Mouse (Mus musculus): ENCODE results near the gene Cyp46a1.

The Cyp46a1 gene

DNA sequence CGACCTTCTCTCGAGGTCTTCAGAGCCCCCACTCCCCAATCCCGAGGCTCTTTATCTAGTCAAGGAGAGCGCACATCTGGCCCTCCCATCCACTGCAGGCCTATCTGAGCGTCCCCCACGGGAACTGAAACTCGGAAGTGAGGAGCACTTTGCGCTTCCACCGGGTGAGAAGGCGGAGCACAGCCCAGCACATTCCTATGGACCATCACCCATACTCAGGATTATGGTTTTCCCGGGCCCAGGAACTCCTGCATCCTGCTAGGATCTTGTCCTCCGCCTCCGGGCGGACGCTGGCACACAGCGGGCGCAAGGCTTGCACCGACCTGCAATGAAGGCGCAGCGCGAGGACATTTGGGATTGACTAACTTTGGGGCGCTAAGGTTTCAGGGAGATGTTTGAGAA is 699 bp upstream of the Cyp46a1 start:
- H3K9me3 ChIP-seq (ENCODE audit: low read length) = no peaks in the 10 kb centered on the region

DNA sequence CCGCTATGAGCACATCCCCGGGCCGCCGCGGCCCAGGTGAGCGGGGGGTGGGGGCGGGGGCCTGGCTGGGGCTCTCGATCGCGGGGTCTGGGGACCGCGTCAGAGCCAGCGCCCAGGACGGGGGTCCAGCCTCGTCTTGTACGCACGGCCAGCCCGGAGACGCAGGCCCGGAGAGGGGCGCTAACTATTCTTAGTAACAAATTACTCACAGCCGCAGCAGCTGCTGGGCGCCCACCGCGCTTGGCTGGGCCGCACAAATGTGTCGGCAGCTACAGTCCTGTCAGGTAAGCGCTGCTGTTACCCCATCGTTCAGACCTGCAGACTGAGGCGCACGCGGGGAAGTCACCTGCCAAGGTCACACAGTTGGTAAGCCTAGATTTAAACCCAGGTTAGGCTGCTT is 348 bp downstream of the Cyp46a1 start:
- no peaks in the 10 kb centered on the region for H3K9me3 ChIP-seq (ENCODE audit: low read length)

More for the DNA sequence above, 699 bp upstream of the Cyp46a1 start:
- TF ChIP-seq CTCF (conservative IDR thresholded peaks at IDR 0.05; ENCODE audit: low read length) (no peak), POU5F1 (IDR thresholded peaks at IDR 0.05; ENCODE audit: borderline replicate concordance, low read length) (no peak)
- peak overlapping the region; percentile 74 for H3K4me3 ChIP-seq (replicated peaks; ENCODE audit: low read length)
- peaks cover 89% of the 10 kb centered on the region for H3K27me3 ChIP-seq (ENCODE audit: insufficient read depth, low read length)
- peaks cover 24% of the 10 kb centered on the region for H3K4me1 ChIP-seq (replicated peaks; ENCODE audit: low read depth, low read length)
- no peaks in the 10 kb centered on the region for H3K36me3 ChIP-seq (ENCODE audit: insufficient read depth, low read length)

DNA sequence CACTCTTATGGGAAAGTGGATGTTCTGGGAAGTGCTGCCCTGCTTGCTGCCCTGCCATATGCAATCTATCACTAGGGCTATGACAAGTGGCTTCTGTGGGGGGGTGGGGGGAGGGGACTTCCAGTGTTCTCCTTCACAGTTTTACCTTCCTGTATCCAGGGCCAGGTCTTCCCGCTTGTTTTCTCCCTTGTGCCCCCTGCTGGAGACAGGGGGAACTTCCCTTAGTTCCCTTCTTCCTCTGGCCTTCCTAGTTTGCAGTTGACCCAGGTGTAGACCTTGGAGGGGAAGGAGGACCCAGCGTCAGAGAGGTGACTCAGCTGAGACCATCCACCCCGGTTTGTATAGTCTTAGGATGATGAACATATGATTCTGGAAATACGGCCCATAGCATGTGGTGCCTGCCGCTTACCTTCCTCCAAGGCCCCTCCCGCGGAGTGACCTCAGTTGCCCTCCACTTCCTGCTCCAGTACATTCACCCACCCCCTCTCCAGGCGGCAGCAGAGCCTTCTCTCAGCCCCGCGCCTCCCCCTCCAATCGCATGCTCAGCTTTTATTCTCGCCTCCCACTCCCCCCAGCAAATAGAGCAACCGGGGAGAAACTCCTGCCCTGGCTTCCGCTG is 4.5 kb downstream of the Cyp46a1 start:
- peaks cover 16% of the 10 kb centered on the region for H3K4me1 ChIP-seq (replicated peaks; ENCODE audit: low read depth, low read length)
- H3K36me3 ChIP-seq (ENCODE audit: insufficient read depth, low read length) = no peaks in the 10 kb centered on the region
- peaks cover 68% of the 10 kb centered on the region for H3K27me3 ChIP-seq (ENCODE audit: insufficient read depth, low read length)
- no peaks in the 10 kb centered on the region for H3K9me3 ChIP-seq (ENCODE audit: low read length)
- no peak overlapping the region for H3K4me3 ChIP-seq (replicated peaks; ENCODE audit: low read length)
- TF ChIP-seq POU5F1 (IDR thresholded peaks at IDR 0.05; ENCODE audit: borderline replicate concordance, low read length) = no peak
- no peak for TF ChIP-seq NANOG (IDR thresholded peaks at IDR 0.05; ENCODE audit: borderline replicate concordance, low read length)
- peak; percentile 89 for TF ChIP-seq CTCF (conservative IDR thresholded peaks at IDR 0.05; ENCODE audit: low read length)

More for the DNA sequence above, 348 bp downstream of the Cyp46a1 start:
- Histone ChIP-seq H3K4me1 (replicated peaks; ENCODE audit: low read depth, low read length) (peaks cover 23% of the 10 kb centered on the region), H3K4me3 (replicated peaks; ENCODE audit: low read length) (peak overlapping the region; percentile 81), H3K27me3 (ENCODE audit: insufficient read depth, low read length) (peaks cover 85% of the 10 kb centered on the region), H3K36me3 (ENCODE audit: insufficient read depth, low read length) (no peaks in the 10 kb centered on the region)
- TF ChIP-seq NANOG (IDR thresholded peaks at IDR 0.05; ENCODE audit: borderline replicate concordance, low read length) (no peak), CTCF (conservative IDR thresholded peaks at IDR 0.05; ENCODE audit: low read length) (no peak), POU5F1 (IDR thresholded peaks at IDR 0.05; ENCODE audit: borderline replicate concordance, low read length) (no peak)

DNA sequence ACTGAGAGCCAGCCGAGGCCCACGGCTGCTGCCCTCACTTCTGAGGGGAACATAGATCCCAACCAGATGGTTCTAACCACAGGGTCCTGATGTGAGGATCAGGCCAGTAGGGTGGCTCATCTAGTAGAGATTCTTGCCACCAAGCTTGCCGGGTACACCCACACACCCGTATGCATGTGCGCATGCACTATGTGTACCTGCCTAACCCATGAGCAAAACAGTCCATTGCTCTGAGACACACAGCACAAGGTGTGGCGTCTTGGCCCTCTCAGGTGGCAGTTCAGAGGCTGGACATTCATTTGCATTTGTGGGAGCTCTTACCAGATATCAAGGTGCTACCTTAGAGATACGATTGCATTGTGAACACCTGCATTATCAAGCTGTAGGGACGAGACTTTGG is 14.0 kb downstream of the Cyp46a1 start:
- peaks cover 74% of the 10 kb centered on the region for H3K27me3 ChIP-seq (ENCODE audit: insufficient read depth, low read length)
- no peak overlapping the region for H3K4me3 ChIP-seq (replicated peaks; ENCODE audit: low read length)

DNA sequence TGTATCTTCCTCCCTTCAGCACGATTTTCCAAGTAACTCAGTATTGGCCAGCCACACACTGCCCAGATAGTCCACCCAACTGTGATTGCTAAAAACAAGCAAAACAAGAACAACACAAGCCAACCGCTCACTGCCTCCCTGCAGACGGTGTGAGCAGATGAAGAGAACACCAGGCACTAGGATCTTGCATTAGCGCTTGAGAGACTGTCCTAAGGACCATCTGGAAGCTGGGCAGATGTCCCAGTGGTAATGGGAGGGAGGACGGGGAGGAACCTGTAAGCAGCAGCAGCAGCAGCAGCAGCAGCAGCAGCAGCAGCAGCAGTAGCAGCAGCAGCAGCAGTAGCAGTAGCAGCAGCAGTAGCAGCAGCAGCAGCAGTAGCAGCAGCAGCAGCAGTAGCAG is 14.8 kb downstream of the Cyp46a1 start:
- Histone ChIP-seq H3K9me3 (ENCODE audit: low read length) (no peaks in the 10 kb centered on the region), H3K4me1 (replicated peaks; ENCODE audit: low read depth, low read length) (peaks cover 19% of the 10 kb centered on the region), H3K4me3 (replicated peaks; ENCODE audit: low read length) (no peak overlapping the region), H3K36me3 (ENCODE audit: insufficient read depth, low read length) (no peaks in the 10 kb centered on the region), H3K27me3 (ENCODE audit: insufficient read depth, low read length) (peaks cover 80% of the 10 kb centered on the region)
- TF ChIP-seq NANOG (IDR thresholded peaks at IDR 0.05; ENCODE audit: borderline replicate concordance, low read length) (no peak), CTCF (conservative IDR thresholded peaks at IDR 0.05; ENCODE audit: low read length) (no peak), POU5F1 (IDR thresholded peaks at IDR 0.05; ENCODE audit: borderline replicate concordance, low read length) (no peak)

More for the DNA sequence above, 14.0 kb downstream of the Cyp46a1 start:
- H3K4me1 ChIP-seq (replicated peaks; ENCODE audit: low read depth, low read length) = peaks cover 18% of the 10 kb centered on the region
- no peak for TF ChIP-seq CTCF (conservative IDR thresholded peaks at IDR 0.05; ENCODE audit: low read length)
- TF ChIP-seq POU5F1 (IDR thresholded peaks at IDR 0.05; ENCODE audit: borderline replicate concordance, low read length) = no peak
- no peak for TF ChIP-seq NANOG (IDR thresholded peaks at IDR 0.05; ENCODE audit: borderline replicate concordance, low read length)
- no peaks in the 10 kb centered on the region for H3K9me3 ChIP-seq (ENCODE audit: low read length)
- no peaks in the 10 kb centered on the region for H3K36me3 ChIP-seq (ENCODE audit: insufficient read depth, low read length)

DNA sequence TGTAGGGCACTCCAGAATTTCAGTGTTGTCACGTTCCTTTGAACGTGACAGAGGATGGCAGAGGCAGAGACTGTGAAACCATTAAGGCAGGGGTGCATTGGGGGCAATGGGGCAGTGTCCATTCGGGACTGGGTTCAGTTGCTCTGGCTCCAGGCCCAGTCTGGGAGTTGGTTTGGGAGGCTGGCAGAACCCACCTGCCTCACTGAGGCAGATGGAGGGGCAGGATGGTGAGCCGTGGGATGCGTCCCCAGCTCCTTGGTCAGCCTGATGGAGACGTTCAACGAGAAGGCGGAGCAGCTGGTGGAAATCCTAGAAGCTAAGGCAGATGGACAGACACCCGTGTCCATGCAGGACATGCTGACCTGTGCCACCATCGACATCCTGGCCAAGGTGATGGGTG is 16.8 kb downstream of the Cyp46a1 start:
- H3K36me3 ChIP-seq (ENCODE audit: insufficient read depth, low read length) = no peaks in the 10 kb centered on the region
- H3K9me3 ChIP-seq (ENCODE audit: low read length) = peaks cover 5% of the 10 kb centered on the region
- H3K4me1 ChIP-seq (replicated peaks; ENCODE audit: low read depth, low read length) = peaks cover 19% of the 10 kb centered on the region
- peaks cover 84% of the 10 kb centered on the region for H3K27me3 ChIP-seq (ENCODE audit: insufficient read depth, low read length)
- TF ChIP-seq CTCF (conservative IDR thresholded peaks at IDR 0.05; ENCODE audit: low read length) (no peak), NANOG (IDR thresholded peaks at IDR 0.05; ENCODE audit: borderline replicate concordance, low read length) (no peak), POU5F1 (IDR thresholded peaks at IDR 0.05; ENCODE audit: borderline replicate concordance, low read length) (no peak)
- no peak overlapping the region for H3K4me3 ChIP-seq (replicated peaks; ENCODE audit: low read length)

DNA sequence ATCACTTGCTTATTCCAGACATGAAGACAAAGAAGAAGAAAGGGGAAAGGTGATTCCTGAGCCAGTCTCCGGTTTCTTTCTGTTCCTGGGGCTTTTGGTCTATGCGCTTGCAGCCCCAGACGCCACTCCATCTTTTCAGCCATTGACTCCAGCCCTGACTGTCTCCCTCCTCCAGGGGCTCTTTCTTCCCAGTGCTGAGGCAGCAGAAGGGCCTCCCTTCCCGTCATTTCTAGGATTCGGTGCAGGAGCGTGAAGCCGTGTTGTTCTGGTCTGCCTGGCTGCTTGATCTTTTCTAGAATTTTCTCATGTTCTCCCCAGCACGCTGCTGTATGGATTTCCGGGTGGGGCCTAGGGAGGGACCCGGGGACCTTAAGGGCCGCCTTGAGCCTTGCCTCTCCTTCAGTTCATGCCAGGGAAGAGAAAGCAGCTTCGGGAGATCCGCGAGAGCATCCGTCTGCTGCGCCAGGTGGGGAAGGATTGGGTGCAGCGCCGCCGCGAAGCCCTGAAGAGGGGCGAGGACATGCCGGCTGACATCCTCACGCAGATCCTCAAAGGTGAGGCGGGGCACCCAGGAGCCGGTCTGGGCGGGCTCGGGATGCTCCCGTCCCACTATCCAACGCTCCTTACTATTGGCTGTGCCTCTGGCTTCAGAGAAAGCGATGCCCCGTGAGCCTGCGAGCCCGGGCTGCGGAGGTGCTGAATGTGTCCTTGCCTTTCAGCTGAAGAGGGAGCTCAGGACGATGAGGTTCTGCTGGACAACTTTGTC is 18.4 kb downstream of the Cyp46a1 start:
- Histone ChIP-seq H3K27me3 (ENCODE audit: insufficient read depth, low read length) (peaks cover 87% of the 10 kb centered on the region), H3K4me3 (replicated peaks; ENCODE audit: low read length) (peak overlapping the region; percentile 53), H3K4me1 (replicated peaks; ENCODE audit: low read depth, low read length) (peaks cover 19% of the 10 kb centered on the region), H3K36me3 (ENCODE audit: insufficient read depth, low read length) (no peaks in the 10 kb centered on the region), H3K9me3 (ENCODE audit: low read length) (peaks cover 6% of the 10 kb centered on the region)
- no peak for TF ChIP-seq NANOG (IDR thresholded peaks at IDR 0.05; ENCODE audit: borderline replicate concordance, low read length)
- TF ChIP-seq CTCF (conservative IDR thresholded peaks at IDR 0.05; ENCODE audit: low read length) = no peak
- no peak for TF ChIP-seq POU5F1 (IDR thresholded peaks at IDR 0.05; ENCODE audit: borderline replicate concordance, low read length)

DNA sequence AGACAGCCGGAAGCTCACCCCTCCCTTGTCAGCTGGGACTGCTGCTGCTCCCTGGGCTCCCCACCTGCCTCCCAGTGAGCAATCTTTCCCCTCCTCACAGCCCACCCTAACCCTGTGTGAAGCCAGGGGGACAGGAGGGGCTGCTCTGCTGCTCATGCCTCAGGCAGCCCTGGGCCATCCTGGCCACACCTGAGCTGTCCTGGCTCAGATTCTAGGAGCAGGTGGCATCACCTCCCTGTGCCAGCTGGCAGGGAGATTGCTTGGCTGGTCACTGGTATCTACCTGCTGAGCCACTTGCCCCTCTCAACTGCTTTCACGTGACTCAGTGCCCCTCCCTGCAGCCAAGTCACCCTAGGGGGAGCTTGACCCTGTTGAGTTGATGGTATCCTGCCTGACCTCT is 20.1 kb downstream of the Cyp46a1 start:
- H3K4me1 ChIP-seq (replicated peaks; ENCODE audit: low read depth, low read length) = peaks cover 19% of the 10 kb centered on the region
- H3K36me3 ChIP-seq (ENCODE audit: insufficient read depth, low read length) = no peaks in the 10 kb centered on the region
- TF ChIP-seq POU5F1 (IDR thresholded peaks at IDR 0.05; ENCODE audit: borderline replicate concordance, low read length) (no peak), CTCF (conservative IDR thresholded peaks at IDR 0.05; ENCODE audit: low read length) (no peak), NANOG (IDR thresholded peaks at IDR 0.05; ENCODE audit: borderline replicate concordance, low read length) (no peak)
- peaks cover 6% of the 10 kb centered on the region for H3K9me3 ChIP-seq (ENCODE audit: low read length)
- no peak overlapping the region for H3K4me3 ChIP-seq (replicated peaks; ENCODE audit: low read length)
- peaks cover 79% of the 10 kb centered on the region for H3K27me3 ChIP-seq (ENCODE audit: insufficient read depth, low read length)
